9 mouse cellular contexts compared by ENCODE assay signal in genomic region chr5:90405210-90405609, GRCm38 (mm10). TPM values are rescaled to one million over a fixed set of nuclear protein-coding genes. Genes with fewer than 3 reads are reported as not detected.
DNase-seq lines count a peak whose midpoint lies in the region; ATAC-seq and TF ChIP-seq lines count a peak whose summit lies in the region.
"Had no signal": no experiment of that assay in that cellular context is flagged by ENCODE, and none has a peak within 500 bp of the region (broad histone marks: within the 10 kb centered on the region; RNA-seq: fewer than 3 reads in every experiment).

No protein-coding gene starts in this region.

- peak; percentile 48 for DNase-seq in 3T3-L1 (ENCODE audit: low read depth, low spot score)
- DNase-seq in CH12.LX (ENCODE audit: extremely low read depth): no peak
- DNase-seq in kidney, postnatal 36 days: peak; percentile 45 to 67
- no peak for DNase-seq in liver, embryonic 14.5 days (ENCODE audit: low read depth in 3 of 3, low spot score in 3 of 3)
- DNase-seq in stomach, postnatal 0 days (ENCODE audit: low spot score): peak; percentile 36
- DNase-seq in Muller cell, postnatal 12 days (ENCODE audit: inconsistent ontology term): no peak
- DNase-seq in forebrain, embryonic 11.5 days (ENCODE audit: low spot score): no peak
- DNase-seq in embryo, embryonic 11 days: no peak

- WGBS in liver, embryonic 14.5 days (ENCODE audit: insufficient replicate concordance): 73% methylated on average over 4 of the region's 4 CpGs
- 66% methylated on average over 4 of the region's 4 CpGs for WGBS in stomach, postnatal 0 days
- 90% methylated on average over 4 of the region's 4 CpGs for WGBS in forebrain, embryonic 11.5 days

- no peaks in the 10 kb centered on the region for H3K9me3 ChIP-seq in CH12.LX (replicated peaks; ENCODE audit: low read length)
- no peaks in the 10 kb centered on the region for H3K9me3 ChIP-seq in liver, embryonic 14.5 days (ENCODE audit: control insufficient read depth, low read length)
- no peaks in the 10 kb centered on the region for H3K9me3 ChIP-seq in stomach, postnatal 0 days (ENCODE audit: control insufficient read depth, low read length)
- H3K9me3 ChIP-seq in forebrain, embryonic 11.5 days (ENCODE audit: control insufficient read depth, low read length): no peaks in the 10 kb centered on the region
- H3K9me3 ChIP-seq: neural tube, embryonic 12.5 days had no signal

- H3K4me1 ChIP-seq in CH12.LX (ENCODE audit: control insufficient read depth in 1 of 2, insufficient read depth in 2 of 2): no peaks in the 10 kb centered on the region
- H3K4me1 ChIP-seq in liver, embryonic 14.5 days (replicated peaks; ENCODE audit: control insufficient read depth in 2 of 2, insufficient read depth in 2 of 2, low read length in 1 of 2): no peaks in the 10 kb centered on the region
- no peaks in the 10 kb centered on the region for H3K4me1 ChIP-seq in stomach, postnatal 0 days (replicated peaks; ENCODE audit: control insufficient read depth, insufficient read depth)
- no peaks in the 10 kb centered on the region for H3K4me1 ChIP-seq in forebrain, embryonic 11.5 days (replicated peaks; ENCODE audit: control insufficient read depth, insufficient read depth, low read length)
- H3K4me1 ChIP-seq: neural tube, embryonic 12.5 days had no signal

- H3K4me2 ChIP-seq in CH12.LX (ENCODE audit: insufficient read depth, low read depth, poor library complexity, severe bottlenecking): no peak overlapping the region
- no peak overlapping the region for H3K4me2 ChIP-seq in liver, embryonic 14.5 days (ENCODE audit: low read depth)
- no peak overlapping the region for H3K4me2 ChIP-seq in stomach, postnatal 0 days (replicated peaks; ENCODE audit: low read depth)
- no peak overlapping the region for H3K4me2 ChIP-seq in forebrain, embryonic 11.5 days (ENCODE audit: low read depth, low read length, severe bottlenecking)
- H3K4me2 ChIP-seq: neural tube, embryonic 12.5 days had no signal

- TF ChIP-seq CTCF in CH12.LX (conservative IDR thresholded peaks at IDR 0.05 in 1 of 2, IDR thresholded peaks at IDR 0.05 in 1 of 2; ENCODE audit: low read depth in 2 of 2, low read length in 2 of 2): peak in 1 of 2 experiments; percentile 83; a peak in 2 of 4 replicates
- peak; percentile 43; the same call in 1 of the 2 replicates for TF ChIP-seq CTCF in liver, embryonic 14.5 days (IDR thresholded peaks at IDR 0.05; ENCODE audit: low read depth)
- peak; percentile 82 for TF ChIP-seq CTCF in stomach, postnatal 0 days (IDR thresholded peaks at IDR 0.05; ENCODE audit: low read depth)

- no peak for TF ChIP-seq EP300 in CH12.LX (IDR thresholded peaks at IDR 0.05; ENCODE audit: low read length)
- no peak for TF ChIP-seq EP300 in liver, embryonic 14.5 days (IDR thresholded peaks at IDR 0.05; ENCODE audit: low read depth)
- no peak for TF ChIP-seq EP300 in stomach, postnatal 0 days (optimal IDR thresholded peaks at IDR 0.05)

- no peak for TF ChIP-seq POLR2A in CH12.LX (IDR thresholded peaks at IDR 0.05; ENCODE audit: low read depth, low read length)

- H3K4me3 ChIP-seq in CH12.LX (replicated peaks in 1 of 3; ENCODE audit: low read depth in 2 of 3, low read length in 2 of 3, poor library complexity in 1 of 3): no peak overlapping the region
- no peak overlapping the region for H3K4me3 ChIP-seq in liver, embryonic 14.5 days (ENCODE audit: insufficient read depth in 1 of 2, low read depth in 2 of 2, low read length in 2 of 2)
- no peak overlapping the region for H3K4me3 ChIP-seq in stomach, postnatal 0 days (ENCODE audit: low read depth, low read length)
- no peak overlapping the region for H3K4me3 ChIP-seq in forebrain, embryonic 11.5 days (ENCODE audit: low read depth, low read length)
- H3K4me3 ChIP-seq: neural tube, embryonic 12.5 days had no signal

- ATAC-seq in liver, embryonic 14.5 days (ENCODE audit: insufficient read depth): no peak
- ATAC-seq in stomach, postnatal 0 days (ENCODE audit: low FRiP score, low TSS enrichment): no peak; the same call in 1 of the 2 replicates
- no peak for ATAC-seq in forebrain, embryonic 11.5 days (replicated peaks; ENCODE audit: low FRiP score)

- peak; percentile 80 for TF ChIP-seq RAD21 in CH12.LX (IDR thresholded peaks at IDR 0.05; ENCODE audit: low read depth, low read length)

- no peaks in the 10 kb centered on the region for H3K36me3 ChIP-seq in CH12.LX (replicated peaks in 1 of 2; ENCODE audit: control insufficient read depth in 1 of 2, insufficient read depth in 1 of 2, low read length in 1 of 2)
- no peaks in the 10 kb centered on the region for H3K36me3 ChIP-seq in liver, embryonic 14.5 days (replicated peaks; ENCODE audit: control insufficient read depth, insufficient read depth, low read depth)
- no peaks in the 10 kb centered on the region for H3K36me3 ChIP-seq in stomach, postnatal 0 days (ENCODE audit: control insufficient read depth, insufficient read depth, low read length)
- H3K36me3 ChIP-seq in forebrain, embryonic 11.5 days (ENCODE audit: control insufficient read depth, insufficient read depth, low read length): no peaks in the 10 kb centered on the region
- H3K36me3 ChIP-seq: neural tube, embryonic 12.5 days had no signal

- H3K79me2 ChIP-seq in CH12.LX (replicated peaks; ENCODE audit: control insufficient read depth, extremely low read depth, insufficient read depth, poor library complexity, severe bottlenecking): no peaks in the 10 kb centered on the region

- no peak overlapping the region for H3K9ac ChIP-seq in CH12.LX (ENCODE audit: insufficient read depth, low read depth)
- H3K9ac ChIP-seq in liver, embryonic 14.5 days (replicated peaks): no peak overlapping the region
- no peak overlapping the region for H3K9ac ChIP-seq in stomach, postnatal 0 days (ENCODE audit: low read length)
- H3K9ac ChIP-seq in forebrain, embryonic 11.5 days (ENCODE audit: low read length): no peak overlapping the region
- H3K9ac ChIP-seq: neural tube, embryonic 12.5 days had no signal

- in situ Hi-C loops in CH12.LX (cut with MboI; ENCODE audit: low pct_ligation_motif_present, low pct_unique_long_range_greater_than_20kb, low sequenced_read_pairs): no loop called here

- dilution Hi-C loops in CH12.LX (cut with MboI; ENCODE audit: extremely low pct_ligation_motif_present, extremely low pct_unique_long_range_greater_than_20kb, low sequenced_read_pairs): no loop called here

- H3K27me3 ChIP-seq in CH12.LX (replicated peaks): no peaks in the 10 kb centered on the region
- H3K27me3 ChIP-seq in liver, embryonic 14.5 days (ENCODE audit: control insufficient read depth, insufficient read depth, low read length): no peaks in the 10 kb centered on the region
- H3K27me3 ChIP-seq in stomach, postnatal 0 days (ENCODE audit: control insufficient read depth, insufficient read depth, low read length): no peaks in the 10 kb centered on the region
- no peaks in the 10 kb centered on the region for H3K27me3 ChIP-seq in forebrain, embryonic 11.5 days (ENCODE audit: control insufficient read depth, insufficient read depth, low read length)
- H3K27me3 ChIP-seq: neural tube, embryonic 12.5 days had no signal

- no peak overlapping the region for H3K27ac ChIP-seq in CH12.LX (ENCODE audit: insufficient read depth, low read depth)
- H3K27ac ChIP-seq in liver, embryonic 14.5 days: no peak overlapping the region
- no peak overlapping the region for H3K27ac ChIP-seq in stomach, postnatal 0 days (replicated peaks)
- no peak overlapping the region for H3K27ac ChIP-seq in forebrain, embryonic 11.5 days (ENCODE audit: low read depth, low read length)
- H3K27ac ChIP-seq: neural tube, embryonic 12.5 days had no signal

TF ChIP-seq in CH12.LX, 34 proteins besides CTCF, POLR2A, EP300 and RAD21:
- TF ChIP-seq KAT2A (IDR thresholded peaks at IDR 0.05; ENCODE audit: insufficient replicate concordance, low read length): no peak
- peak; percentile 37; the same call in 1 of the 2 replicates for TF ChIP-seq ZC3H11A (IDR thresholded peaks at IDR 0.05; ENCODE audit: low read depth, low read length)
- 0 out of 2 replicates have a peak, but pooled peaks have one; percentile 14 for TF ChIP-seq IRF4 (IDR thresholded peaks at IDR 0.05; ENCODE audit: low read depth, low read length)
- TF ChIP-seq BHLHE40 (IDR thresholded peaks at IDR 0.05; ENCODE audit: low read depth, low read length): no peak
- no peak for TF ChIP-seq TBP (conservative IDR thresholded peaks at IDR 0.05; ENCODE audit: low read depth, low read length)
- TF ChIP-seq SMC3 (IDR thresholded peaks at IDR 0.05; ENCODE audit: low read depth, low read length): peak; percentile 76
- TF ChIP-seq GABPA (IDR thresholded peaks at IDR 0.05; ENCODE audit: insufficient replicate concordance, low read depth, low read length): no peak
- no peak for TF ChIP-seq JUN (IDR thresholded peaks at IDR 0.05; ENCODE audit: insufficient read depth, low read depth, low read length)
TF ChIP-seq in CH12.LX: peak in this region for 3.

RNA-seq across cellular contexts. Expression of gene Gm9958, which starts 38.2 kb away (rescaled TPM):
- total RNA-seq in CH12.LX (2012; rRNA removed): 0.67 and 1.2 TPM in 2 replicates
- 1.3 and 1.9 TPM in 2 replicates for total RNA-seq in CH12.LX (2014; rRNA removed)
- polyA plus RNA-seq in CH12.LX (2012; ENCODE audit: insufficient read length, low read depth): 0.82 and 1.3 TPM in 2 replicates
- 1.2 and 1.6 TPM in 2 replicates for polyA plus RNA-seq in liver, embryonic 14.5 days (2012; rRNA removed)
- polyA plus RNA-seq in liver, embryonic 14.5 days (2014; fragmentation: Nextera tagmentation; extraction: Ambion mirVana): 1.7 and 2.0 TPM in 2 replicates
- polyA plus RNA-seq in stomach, postnatal 0 days (2015; fragmentation: Nextera tagmentation; extraction: Ambion mirVana): 4.1 and 5.4 TPM in 2 replicates
- polyA plus RNA-seq in forebrain, embryonic 11.5 days (2014; fragmentation: Nextera tagmentation; extraction: Ambion mirVana): 8.2 and 8.8 TPM in 2 replicates

RNA-seq across cellular contexts. Expression of gene Ankrd17, which starts 38.8 kb away (rescaled TPM):
- total RNA-seq in CH12.LX (2012; rRNA removed): 36.3 and 39.0 TPM in 2 replicates
- total RNA-seq in CH12.LX (2014; rRNA removed): 29.8 and 31.7 TPM in 2 replicates
- polyA plus RNA-seq in CH12.LX (2012; ENCODE audit: insufficient read length, low read depth): 62.6 and 71.5 TPM in 2 replicates
- 12.5 and 14.4 TPM in 2 replicates for polyA plus RNA-seq in liver, embryonic 14.5 days (2012; rRNA removed)
- polyA plus RNA-seq in liver, embryonic 14.5 days (2014; fragmentation: Nextera tagmentation; extraction: Ambion mirVana): 10.8 and 11.3 TPM in 2 replicates
- 12.5 and 12.9 TPM in 2 replicates for polyA plus RNA-seq in stomach, postnatal 0 days (2015; fragmentation: Nextera tagmentation; extraction: Ambion mirVana)
- polyA plus RNA-seq in forebrain, embryonic 11.5 days (2014; fragmentation: Nextera tagmentation; extraction: Ambion mirVana): 31.1 and 32.9 TPM in 2 replicates

RNA-seq across cellular contexts. Expression of gene Alb, which starts 55.5 kb away (rescaled TPM):
- total RNA-seq in CH12.LX (2012; rRNA removed) (not detected in 2 replicates), CH12.LX (2014; rRNA removed) (0.40 TPM in 1 of 2 replicates, not detected in the other)
- polyA plus RNA-seq in CH12.LX (2012; ENCODE audit: insufficient read length, low read depth): not detected in 2 replicates
- polyA plus RNA-seq in liver, embryonic 14.5 days (2012; rRNA removed): 9,059 and 10,825 TPM in 2 replicates
- 3,181 and 3,484 TPM in 2 replicates for polyA plus RNA-seq in liver, embryonic 14.5 days (2014; fragmentation: Nextera tagmentation; extraction: Ambion mirVana)
- polyA plus RNA-seq in stomach, postnatal 0 days (2015; fragmentation: Nextera tagmentation; extraction: Ambion mirVana): 23.6 and 39.8 TPM in 2 replicates
- polyA plus RNA-seq in forebrain, embryonic 11.5 days (2014; fragmentation: Nextera tagmentation; extraction: Ambion mirVana): not detected in 2 replicates

Comparison
In these comparisons a context has a peak if more than half of its experiments do, and no peak if none do; other contexts are left out.
1. DNase-seq: peak in 3T3-L1 (single experiment), kidney, postnatal 36 days (2 of 2) and stomach, postnatal 0 days (single experiment); none in CH12.LX (single experiment), liver, embryonic 14.5 days (0 of 3), Muller cell, postnatal 12 days (single experiment), forebrain, embryonic 11.5 days (single experiment) and embryo, embryonic 11 days (single experiment).
2. RNA of gene Alb, which starts 55.5 kb away (polyA plus RNA-seq): 3,181 to 10,825 TPM in liver, embryonic 14.5 days; 23.6 to 39.8 TPM in stomach, postnatal 0 days, not detected in CH12.LX and not detected in forebrain, embryonic 11.5 days; every median in the first group is over 10 times any median in the second.